Comparison of ENCODE assay signal across 27 mouse cellular contexts in the genomic region with DNA sequence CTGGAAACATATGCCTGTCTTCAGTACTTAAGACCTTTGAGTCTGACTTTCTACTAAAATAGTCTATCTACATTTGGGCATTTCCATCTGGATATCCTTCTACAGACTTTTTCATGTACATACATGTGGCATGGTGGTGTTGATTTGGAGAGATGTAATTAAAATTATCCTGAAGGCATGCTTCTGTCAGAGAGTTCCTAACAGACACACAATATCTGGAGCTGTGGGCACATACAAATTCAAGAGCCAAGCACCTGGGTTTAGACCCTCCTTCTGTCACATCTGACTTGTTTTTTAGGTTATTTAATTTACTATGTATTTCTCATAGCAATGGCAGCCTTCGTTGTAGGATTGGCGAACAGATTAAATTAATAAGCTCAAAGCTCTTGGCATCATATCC.
"Had no signal": no experiment of that assay in that cellular context is flagged by ENCODE, and none has a peak within 500 bp of the region (broad histone marks: within the 10 kb centered on the region; RNA-seq: fewer than 3 reads in every experiment).

No protein-coding gene starts in this region.

- H3K27ac ChIP-seq: heart, embryonic 10.5 days; hindbrain, embryonic 10.5 days; hindbrain, embryonic 12.5 days; hindbrain, embryonic 14.5 days; intestine, embryonic 15.5 days; layer of hippocampus, adult 2 months; left cerebral cortex, adult 2 months; limb, embryonic 10.5 days; limb, embryonic 12.5 days; liver, embryonic 13.5 days; liver, embryonic 15.5 days had no signal

- H3K36me3 ChIP-seq: heart, embryonic 10.5 days; heart, embryonic 12.5 days; hindbrain, embryonic 10.5 days; hindbrain, embryonic 12.5 days; intestine, embryonic 15.5 days; limb, embryonic 10.5 days; limb, embryonic 12.5 days; liver, embryonic 13.5 days; liver, embryonic 15.5 days had no signal

- H3K4me2 ChIP-seq: heart, embryonic 12.5 days; hindbrain, embryonic 12.5 days; hindbrain, embryonic 14.5 days; intestine, embryonic 15.5 days; limb, embryonic 12.5 days; liver, embryonic 11.5 days; liver, embryonic 13.5 days; liver, embryonic 15.5 days had no signal

- H3K9ac ChIP-seq: heart, embryonic 12.5 days; hindbrain, embryonic 12.5 days; hindbrain, embryonic 14.5 days; intestine, embryonic 15.5 days; limb, embryonic 12.5 days; liver, embryonic 13.5 days; liver, embryonic 15.5 days had no signal

- ATAC-seq: hindbrain, embryonic 16.5 days; inflammation-experienced regulatory T-cells, adult 6 months; intestine, embryonic 15.5 days; intestine, postnatal 0 days had no signal

- DNase-seq: gastrocnemius, postnatal 14 days; gastrocnemius, postnatal 36 days; heart, adult 18-20 months; heart, postnatal 10 days; heart, postnatal 4 days; kidney, adult 18-20 months; kidney, adult 8-10 months; kidney, postnatal 10 days; kidney, postnatal 25 days; kidney, postnatal 4 days; liver; liver, embryonic 13.5 days had no signal

- H3K9me3 ChIP-seq: heart, embryonic 10.5 days; heart, embryonic 12.5 days; hindbrain, embryonic 10.5 days; hindbrain, embryonic 12.5 days; intestine, embryonic 15.5 days; limb, embryonic 10.5 days; limb, embryonic 12.5 days; liver, embryonic 13.5 days; liver, embryonic 15.5 days had no signal

- H3K27me3 ChIP-seq: heart, embryonic 12.5 days; hindbrain, embryonic 12.5 days; intestine, embryonic 15.5 days; limb, embryonic 12.5 days; liver, embryonic 13.5 days; liver, embryonic 15.5 days had no signal

- H3K4me1 ChIP-seq: hindbrain, embryonic 10.5 days; hindbrain, embryonic 12.5 days; intestine, embryonic 15.5 days; limb, embryonic 10.5 days; limb, embryonic 12.5 days; liver, embryonic 13.5 days; liver, embryonic 15.5 days had no signal

- H3K4me3 ChIP-seq: heart, embryonic 10.5 days; heart, embryonic 12.5 days; hindbrain, embryonic 10.5 days; hindbrain, embryonic 12.5 days; intestine, embryonic 15.5 days; layer of hippocampus, adult 2 months; left cerebral cortex, adult 2 months; limb, embryonic 10.5 days; limb, embryonic 12.5 days; liver, embryonic 13.5 days; liver, embryonic 15.5 days had no signal
